Mouse (Mus musculus): ENCODE data around the gene Gpr137. TPM values are rescaled to one million over a fixed set of nuclear protein-coding genes. Genes with fewer than 3 reads are reported as not detected.
A peak's percentile ranks its signal among the peaks of the same experiment; 100 is the strongest.

Gene Gpr137
- polyA plus RNA-seq, 1 experiment from 2014 or later: 26.7 TPM

GRCm38 (mm10) chr19:6979486-6980380, 37.5 kb upstream of the Gpr137 start:
- peak overlapping the region; percentile 66 for H3K9ac ChIP-seq
- WGBS: under 1% methylated on average over 59 of the region's 59 CpGs
- peak overlapping the region; percentile 95 for H3K27ac ChIP-seq
- peaks cover 39% of the 10 kb centered on the region for H3K4me1 ChIP-seq
- H3K27me3 ChIP-seq (replicated peaks): no peaks in the 10 kb centered on the region
- peaks cover 20% of the 10 kb centered on the region; the same call in 1 of the 2 replicates for H3K36me3 ChIP-seq
- peak; percentile 91 for ATAC-seq (ENCODE audit: insufficient read depth, low FRiP score, low read depth)
- peak overlapping the region; percentile 75 for H3K4me3 ChIP-seq (replicated peaks)
- H3K4me2 ChIP-seq: peak overlapping the region; percentile 89
- no peaks in the 10 kb centered on the region for H3K9me3 ChIP-seq

- H3K27ac ChIP-seq: peak overlapping the region; percentile 95
- H3K4me1 ChIP-seq: peaks cover 39% of the 10 kb centered on the region
- no peaks in the 10 kb centered on the region for H3K27me3 ChIP-seq (replicated peaks)
- no peak for ATAC-seq (ENCODE audit: insufficient read depth, low FRiP score, low read depth)
- H3K36me3 ChIP-seq: peaks cover 20% of the 10 kb centered on the region; the same call in 1 of the 2 replicates
- 9% methylated on average over 11 of the region's 11 CpGs for WGBS
- H3K4me3 ChIP-seq (replicated peaks): peak overlapping the region; percentile 75
- H3K4me2 ChIP-seq: peak overlapping the region; percentile 89
- peak overlapping the region; percentile 58 for H3K9ac ChIP-seq
- no peaks in the 10 kb centered on the region for H3K9me3 ChIP-seq
Observed at GRCm38 (mm10) chr19:6979001-6979479, 36.8 kb upstream of the Gpr137 start.

GRCm38 (mm10) chr19:6978639-6978974, 36.3 kb upstream of the Gpr137 start:
- Histone ChIP-seq H3K4me3 (replicated peaks) (peak overlapping the region; percentile 75), H3K9me3 (no peaks in the 10 kb centered on the region), H3K4me1 (peaks cover 42% of the 10 kb centered on the region), H3K4me2 (peak overlapping the region; percentile 89), H3K9ac (0 out of 2 replicates have a peak overlapping the region, but pooled peaks have one; percentile 1), H3K27ac (peak overlapping the region; percentile 1; the same call in 1 of the 2 replicates), H3K27me3 (replicated peaks) (no peaks in the 10 kb centered on the region), H3K36me3 (peaks cover 15% of the 10 kb centered on the region; the same call in 1 of the 2 replicates)
- no peak for ATAC-seq (ENCODE audit: insufficient read depth, low FRiP score, low read depth)
- WGBS: 32% methylated on average over 3 of the region's 3 CpGs

GRCm38 (mm10) chr19:6977759-6978638, 35.7 kb upstream of the Gpr137 start:
- no peak for ATAC-seq (ENCODE audit: insufficient read depth, low FRiP score, low read depth)
- H3K4me1 ChIP-seq: peaks cover 42% of the 10 kb centered on the region
- H3K27ac ChIP-seq: peak overlapping the region; percentile 1; the same call in 1 of the 2 replicates
- H3K27me3 ChIP-seq (replicated peaks): no peaks in the 10 kb centered on the region
- 71% methylated on average over 13 of the region's 13 CpGs for WGBS
- peak overlapping the region; percentile 75 for H3K4me3 ChIP-seq (replicated peaks)
- H3K36me3 ChIP-seq: peaks cover 11% of the 10 kb centered on the region; the same call in 1 of the 2 replicates
- H3K4me2 ChIP-seq: peak overlapping the region; percentile 89
- no peaks in the 10 kb centered on the region for H3K9me3 ChIP-seq
- H3K9ac ChIP-seq: 0 out of 2 replicates have a peak overlapping the region, but pooled peaks have one; percentile 1

DNA sequence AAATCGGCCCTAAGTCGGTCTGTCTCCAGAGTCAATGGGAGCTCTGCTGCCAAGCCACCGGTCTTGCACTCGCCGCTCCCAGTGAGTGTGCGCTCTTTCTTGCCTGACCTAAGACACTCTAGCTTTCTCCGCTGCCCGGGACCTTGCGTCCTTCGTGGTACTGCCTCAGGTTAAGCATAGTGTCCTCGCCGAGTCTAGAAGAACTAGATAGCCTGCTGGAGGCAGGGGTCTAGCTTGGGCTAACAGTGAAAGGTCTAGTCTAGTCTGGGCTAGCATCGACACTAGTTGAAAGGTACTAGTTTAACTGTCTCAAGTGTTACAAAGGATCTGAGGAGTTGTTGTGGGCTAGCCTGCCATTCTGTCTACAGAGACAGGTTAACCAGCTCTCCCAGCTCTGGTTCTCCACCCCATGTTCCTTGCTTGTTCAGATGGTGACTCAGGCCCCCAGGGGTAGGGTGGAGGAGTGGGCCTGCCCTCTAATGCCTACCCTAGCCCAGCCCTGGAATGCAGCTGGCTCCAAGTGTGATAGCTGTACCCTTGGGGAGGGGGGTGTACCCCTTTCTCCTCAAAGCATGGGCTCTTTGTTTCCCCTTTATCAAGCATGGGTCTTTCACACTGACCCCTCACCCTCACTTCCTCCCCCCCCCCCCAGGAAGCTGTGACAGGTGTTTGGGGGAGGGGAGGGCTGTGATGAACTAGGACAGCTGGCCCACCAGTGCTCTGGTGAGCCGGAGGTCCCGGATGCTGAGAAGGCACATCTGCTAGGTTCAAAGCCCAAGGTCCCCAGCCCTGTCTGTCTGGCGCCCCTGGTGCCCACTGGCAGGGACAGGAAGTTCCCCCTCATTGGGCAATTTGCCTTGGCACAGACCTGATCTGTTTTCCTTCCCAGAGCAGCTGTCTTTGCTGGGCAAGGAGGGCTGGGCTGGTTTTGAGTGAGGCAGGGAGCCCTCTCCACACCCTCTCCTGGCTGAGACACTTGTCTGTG, 33.5 kb upstream of the Gpr137 start, which contains the start of gene Plcb3:
Gene Plcb3, minus strand, starts transcription at position 934 of the 985 bp plus-strand sequence.
- peak within 1 kb of the TSS; percentile 68 for H3K4me2 ChIP-seq
- 0 out of 2 replicates have a peak, but pooled peaks cover 6% of the 10 kb centered on the region for H3K36me3 ChIP-seq
- H3K27ac ChIP-seq: peak within 1 kb of the TSS; percentile 94
- no peak for ATAC-seq (ENCODE audit: insufficient read depth, low FRiP score, low read depth)
- H3K9ac ChIP-seq: peak within 1 kb of the TSS; percentile 68
- peaks cover 53% of the 10 kb centered on the region for H3K4me1 ChIP-seq
- H3K9me3 ChIP-seq: no peaks in the 10 kb centered on the region
- WGBS: 0% methylated on average over 16 of the region's 16 CpGs
- peak within 1 kb of the TSS; percentile 64 for H3K4me3 ChIP-seq (replicated peaks)
- no peaks in the 10 kb centered on the region for H3K27me3 ChIP-seq (replicated peaks)

- peak; percentile 57 for ATAC-seq (ENCODE audit: insufficient read depth, low FRiP score, low read depth)
- peak within 1 kb of the TSS; percentile 68 for H3K4me2 ChIP-seq
- peak within 1 kb of the TSS; percentile 94 for H3K27ac ChIP-seq
- under 1% methylated on average over 81 of the region's 84 CpGs for WGBS
- peaks cover 64% of the 10 kb centered on the region for H3K4me1 ChIP-seq
- H3K36me3 ChIP-seq: 0 out of 2 replicates have a peak, but pooled peaks cover 6% of the 10 kb centered on the region
- H3K4me3 ChIP-seq (replicated peaks): peak within 1 kb of the TSS; percentile 64
- no peaks in the 10 kb centered on the region for H3K27me3 ChIP-seq (replicated peaks)
- H3K9ac ChIP-seq: peak within 1 kb of the TSS; percentile 68
- no peaks in the 10 kb centered on the region for H3K9me3 ChIP-seq
Observed at GRCm38 (mm10) chr19:6974211-6975205, 32.2 kb upstream of the Gpr137 start, which contains the start of gene Ppp1r14b. Gene Ppp1r14b, plus strand, starts transcription at chr19:6974968.

DNA sequence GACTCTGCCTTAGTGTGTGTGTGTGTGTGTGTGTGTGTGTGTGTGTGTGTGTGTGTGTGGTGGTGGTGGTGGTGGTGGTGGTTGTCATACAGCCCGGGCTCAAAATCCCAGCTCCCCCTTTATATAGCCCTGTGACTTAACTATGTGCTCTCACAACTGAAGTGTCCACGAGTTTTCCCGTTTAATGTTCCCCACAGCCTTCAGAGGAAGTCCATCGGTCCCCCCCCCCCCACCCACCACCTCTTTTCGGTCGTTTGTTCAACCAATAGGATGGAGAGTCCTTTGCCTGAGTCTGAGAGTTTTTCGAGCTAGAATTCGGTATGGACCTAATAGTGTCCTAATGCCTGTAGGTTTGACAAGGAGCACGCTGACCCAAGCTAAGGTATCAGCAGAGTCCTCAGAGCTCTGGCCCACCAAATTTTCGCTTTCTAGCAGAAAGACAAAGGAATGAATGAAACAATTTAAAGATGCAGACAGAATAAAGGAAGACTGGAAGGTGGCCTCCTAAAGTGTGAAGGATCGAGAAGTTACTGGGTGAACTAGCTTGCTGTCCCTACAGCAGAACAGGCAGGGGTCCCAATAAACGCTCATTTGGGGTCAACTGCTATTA, 31.4 kb upstream of the Gpr137 start:
- H3K27me3 ChIP-seq (replicated peaks): no peaks in the 10 kb centered on the region
- no peak overlapping the region for H3K9ac ChIP-seq
- H3K4me3 ChIP-seq (replicated peaks): peak overlapping the region; percentile 64
- peak overlapping the region; percentile 68 for H3K4me2 ChIP-seq
- peaks cover 60% of the 10 kb centered on the region for H3K4me1 ChIP-seq
- no peaks in the 10 kb centered on the region for H3K9me3 ChIP-seq
- H3K36me3 ChIP-seq: 0 out of 2 replicates have a peak, but pooled peaks cover 6% of the 10 kb centered on the region
- H3K27ac ChIP-seq: peak overlapping the region; percentile 77
- ATAC-seq (ENCODE audit: insufficient read depth, low FRiP score, low read depth): no peak
- WGBS: 31% methylated on average over 12 of the region's 12 CpGs

- 75% methylated on average over 13 of the region's 13 CpGs for WGBS
- Histone ChIP-seq H3K4me1 (peaks cover 61% of the 10 kb centered on the region), H3K36me3 (no peaks in the 10 kb centered on the region), H3K4me2 (no peak overlapping the region), H3K27me3 (replicated peaks) (no peaks in the 10 kb centered on the region), H3K27ac (peak overlapping the region; percentile 9; the same call in 1 of the 2 replicates), H3K9ac (no peak overlapping the region), H3K9me3 (no peaks in the 10 kb centered on the region), H3K4me3 (replicated peaks) (no peak overlapping the region)
- no peak for ATAC-seq (ENCODE audit: insufficient read depth, low FRiP score, low read depth)
Observed at GRCm38 (mm10) chr19:6972247-6972917, 30.1 kb upstream of the Gpr137 start.

DNA sequence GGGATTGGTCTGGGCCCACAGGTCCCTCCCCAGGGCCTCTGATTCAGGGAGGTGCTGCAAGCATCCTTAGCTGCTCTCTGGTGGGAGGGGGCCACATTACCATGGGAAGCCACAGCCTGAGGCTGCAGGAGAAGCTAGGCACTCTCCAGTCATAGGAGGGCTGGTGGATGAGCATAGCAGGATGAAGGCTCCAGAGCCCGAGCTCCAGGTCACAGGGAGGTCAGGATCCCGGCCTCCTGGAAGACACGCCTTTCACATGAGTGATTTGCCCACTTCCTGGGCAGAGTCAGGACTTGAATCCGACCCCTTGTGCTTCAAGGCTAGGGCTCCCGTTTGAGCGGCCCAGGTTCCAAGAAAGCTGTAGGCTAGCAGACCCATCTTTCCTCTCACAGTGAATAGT, 29.4 kb upstream of the Gpr137 start:
- Histone ChIP-seq H3K27ac (peak overlapping the region; percentile 49; the same call in 1 of the 2 replicates), H3K9me3 (no peaks in the 10 kb centered on the region), H3K9ac (peak overlapping the region; percentile 0; the same call in 1 of the 2 replicates), H3K4me2 (no peak overlapping the region), H3K4me1 (peaks cover 58% of the 10 kb centered on the region), H3K4me3 (replicated peaks) (no peak overlapping the region), H3K36me3 (peaks cover 5% of the 10 kb centered on the region), H3K27me3 (replicated peaks) (no peaks in the 10 kb centered on the region)
- no peak for ATAC-seq (ENCODE audit: insufficient read depth, low FRiP score, low read depth)
- WGBS: 34% methylated on average over 6 of the region's 6 CpGs
